In the genomic region with DNA sequence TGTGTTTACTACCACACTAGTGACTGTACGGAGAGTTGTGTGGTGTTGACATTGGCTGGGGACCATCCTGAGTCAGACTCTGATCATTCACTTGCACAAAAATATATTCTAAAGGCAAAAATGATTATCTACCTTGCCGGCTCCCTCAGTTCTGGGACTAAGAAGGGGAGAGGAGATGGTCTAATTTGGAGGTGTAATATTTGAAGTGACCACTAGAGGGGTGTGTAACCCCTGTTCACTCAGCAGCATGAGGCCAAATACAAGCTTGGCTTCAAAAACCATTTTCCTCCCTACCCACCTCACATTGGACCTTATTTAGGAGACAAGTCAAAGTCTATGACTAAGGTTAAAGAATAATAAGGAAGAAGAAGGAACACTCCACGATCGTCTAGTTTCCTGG, we compare ENCODE assay signal across 7 mouse cellular contexts. TPM values are rescaled to one million over a fixed set of nuclear protein-coding genes. Genes with fewer than 3 reads are reported as not detected.
A peak's percentile ranks its signal among the peaks of the same experiment; 100 is the strongest.
DNase-seq lines count a peak whose midpoint lies in the region; ATAC-seq lines count a peak whose summit lies in the region.

No protein-coding gene starts in this region.

- DNase-seq in left cerebral cortex, postnatal 14 days (ENCODE audit: low spot score in 2 of 2), result peak; percentile 58 to 79
- DNase-seq in left cerebral cortex, adult 18-20 months (ENCODE audit: low spot score in 2 of 2), result no peak
- DNase-seq in MEL-GATA-1-ER (ENCODE audit: extremely low read depth, low read depth), result peak; percentile 34
- peak; percentile 46 to 69 for DNase-seq in cerebellum, postnatal 14 days
- DNase-seq in retina, postnatal 7 days (ENCODE audit: low read depth, low spot score), result peak; percentile 51
- no peak for DNase-seq in thymus, postnatal 25 days

- H3K27me3 ChIP-seq in intestine, embryonic 16.5 days (replicated peaks; ENCODE audit: control insufficient read depth, insufficient read depth, low read length), result no peaks in the 10 kb centered on the region

- no peak overlapping the region for H3K4me2 ChIP-seq in intestine, embryonic 16.5 days (ENCODE audit: low read depth, low read length)

- peak; percentile 40; the same call in 1 of the 2 replicates for ATAC-seq in intestine, embryonic 16.5 days

- 46% methylated on average over 4 of the region's 4 CpGs for WGBS in intestine, embryonic 16.5 days

- H3K27ac ChIP-seq in intestine, embryonic 16.5 days (ENCODE audit: low read length), result no peak overlapping the region

- no peak overlapping the region for H3K4me3 ChIP-seq in intestine, embryonic 16.5 days (ENCODE audit: low read length)

- no peak overlapping the region for H3K9ac ChIP-seq in intestine, embryonic 16.5 days (ENCODE audit: low read depth, low read length)

- no peaks in the 10 kb centered on the region for H3K4me1 ChIP-seq in intestine, embryonic 16.5 days (ENCODE audit: control insufficient read depth, insufficient read depth, low read length)

- H3K36me3 ChIP-seq in intestine, embryonic 16.5 days (ENCODE audit: control insufficient read depth, insufficient read depth, low read length), result no peaks in the 10 kb centered on the region

- intact Hi-C loops in left cerebral cortex, postnatal 14 days (cut with DNase I), result loop anchor here (5.0 kb wide), 1 partner anchor 49 kb away; the partner anchor contains the start of genes Igfn1 and Tmem9

- no peaks in the 10 kb centered on the region for H3K9me3 ChIP-seq in intestine, embryonic 16.5 days (ENCODE audit: control insufficient read depth, low read length)

RNA-seq across cellular contexts. Expression of gene Pkp1, which starts 39.5 kb away (rescaled TPM):
- total RNA-seq in left cerebral cortex, postnatal 14 days (2021), result under 1 TPM; 0.13 to 0.30 TPM
- under 1 TPM in 1 of 2 experiments, not detected in 1; 0.09 TPM for total RNA-seq in left cerebral cortex, adult 18-20 months (2021)
- polyA plus RNA-seq in intestine, embryonic 16.5 days (2015; fragmentation: Nextera tagmentation; extraction: Ambion mirVana), result 0.05 TPM in 1 of 2 replicates, not detected in the other

RNA-seq across cellular contexts. Expression of gene Igfn1, which starts 47.7 kb away (rescaled TPM):
- 1 to 10 TPM; 1.8 to 2.9 TPM for total RNA-seq in left cerebral cortex, postnatal 14 days (2021)
- total RNA-seq in left cerebral cortex, adult 18-20 months (2021), result 10 to 100 TPM; 17.2 to 20.3 TPM
- polyA plus RNA-seq in intestine, embryonic 16.5 days (2015; fragmentation: Nextera tagmentation; extraction: Ambion mirVana), result 0.05 and 0.09 TPM in 2 replicates

RNA-seq across cellular contexts. Expression of gene Tmem9, which starts 49.5 kb away (rescaled TPM):
- total RNA-seq in left cerebral cortex, postnatal 14 days (2021), result 10 to 100 TPM; 73.0 to 78.7 TPM
- 10 to 100 TPM; 66.3 to 67.8 TPM for total RNA-seq in left cerebral cortex, adult 18-20 months (2021)
- 165 and 182 TPM in 2 replicates for polyA plus RNA-seq in intestine, embryonic 16.5 days (2015; fragmentation: Nextera tagmentation; extraction: Ambion mirVana)

Comparison
In these comparisons a context has a peak if more than half of its experiments do, and no peak if none do; other contexts are left out.
1. DNase-seq: peak in left cerebral cortex, postnatal 14 days (2 of 2), MEL-GATA-1-ER (single experiment), cerebellum, postnatal 14 days (2 of 2) and retina, postnatal 7 days (single experiment); none in left cerebral cortex, adult 18-20 months (0 of 2) and thymus, postnatal 25 days (single experiment).
2. RNA of gene Igfn1, which starts 47.7 kb away (total RNA-seq): 17.2 to 20.3 TPM in left cerebral cortex, adult 18-20 months; 1.8 to 2.9 TPM in left cerebral cortex, postnatal 14 days; every median in the first group is over 4 times any median in the second.